9 mouse cellular contexts compared by ENCODE assay signal in the genomic region with DNA sequence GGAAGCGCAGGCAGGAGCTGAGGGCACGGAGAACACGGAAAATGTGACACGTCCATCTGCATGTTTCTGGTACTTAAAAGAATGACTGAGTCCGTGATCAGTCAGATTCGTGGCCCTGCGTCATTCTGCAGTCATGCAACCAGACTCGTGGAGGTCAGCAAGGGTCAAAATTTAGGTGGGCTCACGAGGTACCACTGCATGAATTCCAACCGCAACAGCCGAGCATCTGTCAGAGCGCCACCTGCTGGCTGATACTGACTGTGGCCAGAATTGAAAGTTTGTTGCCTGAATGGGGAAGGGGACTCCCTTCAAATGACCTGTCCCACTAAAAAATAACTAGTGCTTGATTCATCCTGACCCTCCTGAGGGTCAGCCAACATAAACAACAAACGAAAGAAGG. TPM values are rescaled to one million over a fixed set of nuclear protein-coding genes. Genes with fewer than 3 reads are reported as not detected.
DNase-seq lines count a peak whose midpoint lies in the region; ATAC-seq and TF ChIP-seq lines count a peak whose summit lies in the region.
"Had no signal": no experiment of that assay in that cellular context is flagged by ENCODE, and none has a peak within 500 bp of the region (broad histone marks: within the 10 kb centered on the region; RNA-seq: fewer than 3 reads in every experiment).

No protein-coding gene starts in this region.

- DNase-seq in CD4-positive, CD25-positive, alpha-beta regulatory T cell, adult 2 months (ENCODE audit: low read depth, low spot score), result peak; percentile 71
- no peak for DNase-seq in liver, adult 2 months (ENCODE audit: extremely low read depth, low read depth, low spot score)
- no peak for DNase-seq in liver, embryonic 11.5 days (ENCODE audit: low spot score)
- peak; percentile 84 for DNase-seq in embryo, embryonic 10 days (ENCODE audit: low spot score)
- peak; percentile 86 for DNase-seq in intestine, embryonic 14.5 days (ENCODE audit: low spot score)
- DNase-seq in lung, postnatal 14 days, result peak; percentile 69

- no peak overlapping the region for H3K27ac ChIP-seq in liver, adult 2 months (replicated peaks; ENCODE audit: insufficient read depth, low read depth, low read length)
- no peak overlapping the region for H3K27ac ChIP-seq in liver, embryonic 11.5 days (ENCODE audit: low read depth, low read length)
- peak overlapping the region; percentile 64; the same call in 1 of the 2 replicates for H3K27ac ChIP-seq in intestine, embryonic 14.5 days (ENCODE audit: low read depth)
- no peak overlapping the region for H3K27ac ChIP-seq in small intestine, adult 2 months (ENCODE audit: insufficient read depth, low read depth, low read length)
- H3K27ac ChIP-seq: midbrain, embryonic 12.5 days had no signal

- no peaks in the 10 kb centered on the region for H3K27me3 ChIP-seq in liver, adult 2 months (ENCODE audit: control insufficient read depth, insufficient read depth, low read length)
- H3K27me3 ChIP-seq in liver, embryonic 11.5 days (replicated peaks; ENCODE audit: control insufficient read depth, insufficient read depth, low read length), result peaks cover 11% of the 10 kb centered on the region
- H3K27me3 ChIP-seq in intestine, embryonic 14.5 days (replicated peaks; ENCODE audit: control insufficient read depth, insufficient read depth, low read length), result no peaks in the 10 kb centered on the region
- no peaks in the 10 kb centered on the region for H3K27me3 ChIP-seq in small intestine, adult 2 months (ENCODE audit: control insufficient read depth, insufficient read depth, low read length)

- H3K36me3 ChIP-seq in liver, adult 2 months (ENCODE audit: control insufficient read depth, insufficient read depth, low read length), result no peaks in the 10 kb centered on the region
- H3K36me3 ChIP-seq in liver, embryonic 11.5 days (ENCODE audit: control insufficient read depth, insufficient read depth, low read length), result no peaks in the 10 kb centered on the region
- no peaks in the 10 kb centered on the region for H3K36me3 ChIP-seq in intestine, embryonic 14.5 days (ENCODE audit: control insufficient read depth, insufficient read depth, low read length)
- no peaks in the 10 kb centered on the region for H3K36me3 ChIP-seq in small intestine, adult 2 months (ENCODE audit: control insufficient read depth, insufficient read depth, low read length)
- H3K36me3 ChIP-seq: midbrain, embryonic 12.5 days had no signal

- no peak overlapping the region for H3K4me2 ChIP-seq in liver, embryonic 11.5 days
- H3K4me2 ChIP-seq in intestine, embryonic 14.5 days (ENCODE audit: low read length), result no peak overlapping the region
- H3K4me2 ChIP-seq: midbrain, embryonic 12.5 days had no signal

- H3K9me3 ChIP-seq in liver, embryonic 11.5 days (ENCODE audit: control insufficient read depth, low read length), result no peaks in the 10 kb centered on the region
- H3K9me3 ChIP-seq in intestine, embryonic 14.5 days (ENCODE audit: control insufficient read depth, low read length), result no peaks in the 10 kb centered on the region
- H3K9me3 ChIP-seq: midbrain, embryonic 12.5 days had no signal

- no peak for TF ChIP-seq POLR2A in liver, adult 2 months (IDR thresholded peaks at IDR 0.05; ENCODE audit: extremely low read depth, insufficient read depth, low read length)
- TF ChIP-seq POLR2A in small intestine, adult 2 months (IDR thresholded peaks at IDR 0.05; ENCODE audit: low read depth, low read length), result no peak

- no peaks in the 10 kb centered on the region for H3K79me2 ChIP-seq in liver, adult 2 months (ENCODE audit: control insufficient read depth, insufficient read depth, low read length)

- TF ChIP-seq CTCF in liver, adult 2 months (IDR thresholded peaks at IDR 0.05; ENCODE audit: low read depth, low read length), result peak; percentile 90
- peak; percentile 96; the same call in 1 of the 2 replicates for TF ChIP-seq CTCF in small intestine, adult 2 months (IDR thresholded peaks at IDR 0.05; ENCODE audit: extremely low read depth, insufficient read length, insufficient replicate concordance, low read depth, low read length)

- H3K9ac ChIP-seq in liver, adult 2 months (ENCODE audit: low read depth, low read length), result no peak overlapping the region
- H3K9ac ChIP-seq in liver, embryonic 11.5 days (ENCODE audit: low read depth, low read length), result no peak overlapping the region
- H3K9ac ChIP-seq in intestine, embryonic 14.5 days (ENCODE audit: low read length), result no peak overlapping the region
- H3K9ac ChIP-seq: midbrain, embryonic 12.5 days had no signal

- H3K4me3 ChIP-seq in liver, adult 2 months (ENCODE audit: insufficient read depth, low read depth, low read length), result no peak overlapping the region
- no peak overlapping the region for H3K4me3 ChIP-seq in liver, embryonic 11.5 days (ENCODE audit: low read depth, low read length)
- H3K4me3 ChIP-seq in intestine, embryonic 14.5 days (ENCODE audit: low read depth, low read length), result no peak overlapping the region
- H3K4me3 ChIP-seq in small intestine, adult 2 months (ENCODE audit: low read depth, low read length), result peak overlapping the region; percentile 18; the same call in 1 of the 2 replicates
- H3K4me3 ChIP-seq: midbrain, embryonic 12.5 days had no signal

- no peak for ATAC-seq in CD4-positive, CD25-positive, alpha-beta regulatory T cell, adult 4 months
- no peak for ATAC-seq in liver, embryonic 11.5 days (replicated peaks; ENCODE audit: low FRiP score)
- no peak for ATAC-seq in intestine, embryonic 14.5 days (replicated peaks; ENCODE audit: low FRiP score, low TSS enrichment, low read depth)

- 18% methylated on average over 13 of the region's 13 CpGs for WGBS in liver, adult 2 months
- 19% methylated on average over 13 of the region's 13 CpGs for WGBS in liver, embryonic 11.5 days
- WGBS in intestine, embryonic 14.5 days, result 15% methylated on average over 13 of the region's 13 CpGs
- 18% methylated on average over 13 of the region's 13 CpGs for WGBS in small intestine, adult 2 months

- H3K4me1 ChIP-seq in liver, adult 2 months (ENCODE audit: control insufficient read depth, insufficient read depth, low read length), result no peaks in the 10 kb centered on the region
- 0 out of 2 replicates have a peak, but pooled peaks cover 2% of the 10 kb centered on the region for H3K4me1 ChIP-seq in liver, embryonic 11.5 days (replicated peaks; ENCODE audit: control insufficient read depth, insufficient read depth, low read length)
- peaks cover 10% of the 10 kb centered on the region; the same call in 1 of the 2 replicates for H3K4me1 ChIP-seq in intestine, embryonic 14.5 days (replicated peaks; ENCODE audit: control insufficient read depth, insufficient read depth, low read length)
- H3K4me1 ChIP-seq in small intestine, adult 2 months (ENCODE audit: control insufficient read depth, insufficient read depth, insufficient read length, low read length), result peaks cover 9% of the 10 kb centered on the region; the same call in 1 of the 2 replicates

RNA-seq across cellular contexts. Expression of a gene that starts 30.2 kb away (rescaled TPM):
- polyA plus RNA-seq in CD4-positive, CD25-positive, alpha-beta regulatory T cell, adult 4 months (2017; shearing (Covaris generic)), result not detected
- 0.07 and 0.09 TPM in 2 replicates for total RNA-seq in liver, adult 2 months (2014; rRNA removed)
- 0.06 and 0.16 TPM in 2 replicates for polyA plus RNA-seq in liver, adult 2 months (2012; rRNA removed)
- polyA plus RNA-seq in liver, embryonic 11.5 days (2014; fragmentation: Nextera tagmentation; extraction: Ambion mirVana), result 0.38 TPM in 1 of 2 replicates, not detected in the other
- polyA plus RNA-seq in intestine, embryonic 14.5 days (2014; fragmentation: Nextera tagmentation; extraction: Ambion mirVana), result 0.23 and 0.38 TPM in 2 replicates
- polyA plus RNA-seq in small intestine, adult 2 months (2012; rRNA removed), result 1.8 and 2.1 TPM in 2 replicates

RNA-seq across cellular contexts. Expression of a gene that starts 48.6 kb away (rescaled TPM):
- polyA plus RNA-seq in CD4-positive, CD25-positive, alpha-beta regulatory T cell, adult 4 months (2017; shearing (Covaris generic)), result not detected
- not detected in 2 replicates for total RNA-seq in liver, adult 2 months (2014; rRNA removed)
- 0.05 and 0.10 TPM in 2 replicates for polyA plus RNA-seq in liver, adult 2 months (2012; rRNA removed)
- 0.21 TPM in 1 of 2 replicates, not detected in the other for polyA plus RNA-seq in liver, embryonic 11.5 days (2014; fragmentation: Nextera tagmentation; extraction: Ambion mirVana)
- 1.1 and 2.4 TPM in 2 replicates for polyA plus RNA-seq in intestine, embryonic 14.5 days (2014; fragmentation: Nextera tagmentation; extraction: Ambion mirVana)
- 6.1 and 6.2 TPM in 2 replicates for polyA plus RNA-seq in small intestine, adult 2 months (2012; rRNA removed)

Comparison
In these comparisons a context has a peak if more than half of its experiments do, and no peak if none do; other contexts are left out.
1. DNase-seq: peak in CD4-positive, CD25-positive, alpha-beta regulatory T cell, adult 2 months (single experiment), embryo, embryonic 10 days (single experiment), intestine, embryonic 14.5 days (single experiment) and lung, postnatal 14 days (single experiment); none in liver, adult 2 months (single experiment) and liver, embryonic 11.5 days (single experiment).